Mouse (Mus musculus) ES-Bruce4 (cell line): ENCODE measurements at regions not wholly inside any gene's neighbourhood (a gene's known extent, or its start where the extent isn't known, plus 50 kb on each side); places are given as distances from the start of the nearest gene placed in this dataset.

ENCODE experiments used
- CTCF ChIP-seq: IDR thresholded peaks from one replicate; pipeline ENCODE4 v1.8.1; 2011; ENCODE audit warnings: low read depth, low read length
- POLR2A ChIP-seq: IDR thresholded peaks from one replicate; pipeline ENCODE4 v1.8.1; 2011; ENCODE audit warnings: low read length; ENCODE audit not compliant: insufficient read depth

- TF ChIP-seq POLR2A = no peak
- TF ChIP-seq CTCF = no peak
Observed at GRCm38 (mm10) chr13:71270370-71270769, 428.8 kb upstream of the Adamts16 start.
